Mouse (Mus musculus) mature B cell (primary cell): ENCODE results near the gene Ppp1cb.
"Not testable (repeated sequence)": the region's sequence is repeated elsewhere in the genome, so short reads cannot be mapped to it uniquely, and the experiment has no call there.

Source experiments
- in situ Hi-C: fragments of 300-500 bp; cut with MboI; formaldehyde crosslinking; loops from 2 replicates; pipeline ENCODE4 v1.14.3; 2019

Gene Ppp1cb

GRCm38 (mm10) chr5:32458408-32459143, at the start of gene Ppp1cb:
Gene Ppp1cb (plus strand): TSS chr5:32458843.
- in situ Hi-C loops, result no loop called here

GRCm38 (mm10) chr5:32409747-32410146, 48.9 kb upstream of the Ppp1cb start:
- in situ Hi-C loops, result no loop called here

GRCm38 (mm10) chr5:32410954-32411688, 47.5 kb upstream of the Ppp1cb start:
- in situ Hi-C loops, result no loop called here

- in situ Hi-C loops, result no loop called here
Observed at GRCm38 (mm10) chr5:32412186-32412950, 46.3 kb upstream of the Ppp1cb start.

- in situ Hi-C loops, result no loop called here
Observed at GRCm38 (mm10) chr5:32413083-32413482, 45.6 kb upstream of the Ppp1cb start.

- in situ Hi-C loops, result no loop called here
Observed at GRCm38 (mm10) chr5:32413569-32413968, 45.1 kb upstream of the Ppp1cb start.

GRCm38 (mm10) chr5:32414461-32414985, 44.1 kb upstream of the Ppp1cb start:
- in situ Hi-C loops, result no loop called here

- in situ Hi-C loops, result no loop called here
Observed at GRCm38 (mm10) chr5:32415554-32415953, 43.1 kb upstream of the Ppp1cb start.

GRCm38 (mm10) chr5:32416881-32417280, 41.8 kb upstream of the Ppp1cb start:
- in situ Hi-C loops, result no loop called here

- in situ Hi-C loops, result no loop called here
Observed at GRCm38 (mm10) chr5:32422081-32422589, 36.5 kb upstream of the Ppp1cb start.

GRCm38 (mm10) chr5:32423339-32424046, 35.1 kb upstream of the Ppp1cb start:
- in situ Hi-C loops, result no loop called here

GRCm38 (mm10) chr5:32424464-32424863, 34.2 kb upstream of the Ppp1cb start:
- in situ Hi-C loops, result no loop called here

- in situ Hi-C loops, result no loop called here
Observed at GRCm38 (mm10) chr5:32425485-32426171, 33.0 kb upstream of the Ppp1cb start.

GRCm38 (mm10) chr5:32430399-32430798, 28.2 kb upstream of the Ppp1cb start:
- in situ Hi-C loops, result no loop called here

GRCm38 (mm10) chr5:32434346-32434745, 24.3 kb upstream of the Ppp1cb start:
- in situ Hi-C loops, result not testable (repeated sequence)

- in situ Hi-C loops, result no loop called here
Observed at GRCm38 (mm10) chr5:32435612-32436011, 23.0 kb upstream of the Ppp1cb start.

GRCm38 (mm10) chr5:32437901-32438563, 20.6 kb upstream of the Ppp1cb start:
- in situ Hi-C loops, result no loop called here

- in situ Hi-C loops, result no loop called here
Observed at GRCm38 (mm10) chr5:32438564-32438922, 20.1 kb upstream of the Ppp1cb start.

GRCm38 (mm10) chr5:32441336-32441735, 17.3 kb upstream of the Ppp1cb start:
- in situ Hi-C loops, result no loop called here

GRCm38 (mm10) chr5:32441992-32442575, 16.6 kb upstream of the Ppp1cb start:
- in situ Hi-C loops, result no loop called here
